Mouse (Mus musculus): ENCODE results near the gene Ssx2ip.

Ssx2ip gene

DNA sequence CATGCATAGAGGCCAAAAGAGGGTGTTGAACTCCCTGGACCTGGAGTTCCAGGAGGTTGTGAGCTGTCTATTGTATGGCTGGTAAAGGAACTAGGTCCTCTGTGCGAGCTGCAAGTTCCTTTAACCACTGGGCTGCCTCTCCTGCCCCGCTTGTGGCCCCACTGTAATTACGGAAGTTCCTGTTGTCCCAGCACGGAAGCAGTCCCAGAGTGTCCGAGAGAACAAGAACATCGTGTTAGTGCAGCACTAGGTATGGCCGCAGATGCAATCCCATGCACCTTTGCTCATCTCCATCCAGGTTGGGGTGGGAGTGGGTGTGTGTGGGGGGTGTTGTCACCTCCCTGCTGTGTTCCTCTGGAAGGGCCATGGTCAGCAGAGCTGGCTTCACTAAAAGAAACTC lies 40.4 kb downstream of the Ssx2ip start:
- no peaks in the 10 kb centered on the region for H3K27me3 ChIP-seq (ENCODE audit: insufficient read depth, low read length)
- peaks cover 2% of the 10 kb centered on the region for H3K4me1 ChIP-seq (replicated peaks; ENCODE audit: low read depth, low read length)
- no peak for TF ChIP-seq CTCF (conservative IDR thresholded peaks at IDR 0.05; ENCODE audit: low read length)
- no peak for TF ChIP-seq NANOG (IDR thresholded peaks at IDR 0.05; ENCODE audit: borderline replicate concordance, low read length)
- H3K36me3 ChIP-seq (ENCODE audit: insufficient read depth, low read length), result peaks cover 18% of the 10 kb centered on the region
- H3K4me3 ChIP-seq (replicated peaks; ENCODE audit: low read length), result no peak overlapping the region
- H3K9me3 ChIP-seq (ENCODE audit: low read length), result no peaks in the 10 kb centered on the region

DNA sequence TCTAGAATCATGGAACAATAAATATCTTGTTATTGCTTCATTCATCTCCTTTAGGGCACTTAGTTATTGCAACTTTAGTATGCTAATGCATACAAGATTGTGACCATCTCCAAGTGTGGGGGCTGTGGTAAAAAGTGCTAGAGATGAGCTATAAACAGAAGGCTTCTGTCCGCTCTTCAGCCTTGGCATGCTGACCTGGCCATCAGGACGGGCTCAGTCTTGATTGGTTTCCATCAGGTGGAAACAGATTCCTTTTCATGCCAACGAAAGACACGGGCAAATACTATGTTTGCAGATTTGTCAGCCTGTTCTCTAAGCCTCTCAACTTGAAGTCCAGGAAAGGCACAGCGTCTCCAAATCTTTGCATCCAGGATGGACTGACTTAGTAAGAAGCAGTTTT lies 42.7 kb downstream of the Ssx2ip start:
- no peak overlapping the region for H3K4me3 ChIP-seq (replicated peaks; ENCODE audit: low read length)
- TF ChIP-seq POU5F1 (IDR thresholded peaks at IDR 0.05; ENCODE audit: borderline replicate concordance, low read length) (no peak), CTCF (conservative IDR thresholded peaks at IDR 0.05; ENCODE audit: low read length) (no peak), NANOG (IDR thresholded peaks at IDR 0.05; ENCODE audit: borderline replicate concordance, low read length) (no peak)
- peaks cover 6% of the 10 kb centered on the region; the same call in 1 of the 2 replicates for H3K36me3 ChIP-seq (ENCODE audit: insufficient read depth, low read length)
- no peaks in the 10 kb centered on the region for H3K27me3 ChIP-seq (ENCODE audit: insufficient read depth, low read length)
- H3K4me1 ChIP-seq (replicated peaks; ENCODE audit: low read depth, low read length), result peaks cover 20% of the 10 kb centered on the region
- no peaks in the 10 kb centered on the region for H3K9me3 ChIP-seq (ENCODE audit: low read length)

DNA sequence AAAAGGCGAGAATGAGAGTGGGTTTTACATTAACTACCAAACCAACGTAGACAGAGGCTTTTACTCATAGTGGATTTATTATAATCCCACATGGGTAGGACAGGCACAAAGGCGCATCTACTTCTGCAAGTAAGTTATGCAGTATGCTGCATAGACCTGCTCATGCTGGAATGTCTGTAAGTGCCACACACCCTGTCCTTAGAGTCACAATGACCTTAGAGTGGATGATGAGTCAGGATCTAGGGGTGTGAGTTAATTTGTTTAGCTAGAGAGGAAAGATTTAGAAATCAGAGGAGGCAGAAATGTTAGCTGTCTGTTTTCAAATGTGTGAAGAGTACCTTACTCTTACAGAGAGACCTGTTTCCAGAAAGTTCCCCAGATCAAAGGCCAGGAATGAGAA lies 43.2 kb downstream of the Ssx2ip start:
- Histone ChIP-seq H3K4me3 (replicated peaks; ENCODE audit: low read length) (no peak overlapping the region), H3K36me3 (ENCODE audit: insufficient read depth, low read length) (peaks cover 6% of the 10 kb centered on the region; the same call in 1 of the 2 replicates), H3K4me1 (replicated peaks; ENCODE audit: low read depth, low read length) (peaks cover 21% of the 10 kb centered on the region), H3K9me3 (ENCODE audit: low read length) (no peaks in the 10 kb centered on the region), H3K27me3 (ENCODE audit: insufficient read depth, low read length) (no peaks in the 10 kb centered on the region)
- TF ChIP-seq CTCF (conservative IDR thresholded peaks at IDR 0.05; ENCODE audit: low read length) (no peak), NANOG (IDR thresholded peaks at IDR 0.05; ENCODE audit: borderline replicate concordance, low read length) (no peak), POU5F1 (IDR thresholded peaks at IDR 0.05; ENCODE audit: borderline replicate concordance, low read length) (no peak)

DNA sequence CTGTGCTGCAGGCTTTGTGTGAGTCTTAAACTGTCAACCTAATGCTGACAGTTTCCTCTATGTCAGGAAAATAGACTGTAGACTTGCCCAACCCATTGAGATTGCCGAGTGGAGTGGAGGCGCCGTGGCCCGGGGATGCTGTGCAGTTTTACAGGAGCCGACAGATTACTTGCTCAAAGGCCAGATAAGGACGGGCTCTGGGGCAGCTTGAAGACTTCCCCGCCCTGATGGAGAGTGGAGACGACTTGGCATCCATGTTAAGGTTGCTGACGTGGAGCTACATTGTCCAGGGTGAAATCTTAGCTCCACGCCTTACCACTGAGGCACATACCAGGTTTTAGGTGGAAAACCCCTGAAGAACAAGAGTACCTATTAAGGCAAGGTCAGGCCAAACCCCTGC lies 43.9 kb downstream of the Ssx2ip start:
- H3K9me3 ChIP-seq (ENCODE audit: low read length), result no peaks in the 10 kb centered on the region
- peaks cover 4% of the 10 kb centered on the region; the same call in 1 of the 2 replicates for H3K36me3 ChIP-seq (ENCODE audit: insufficient read depth, low read length)
- peaks cover 21% of the 10 kb centered on the region for H3K4me1 ChIP-seq (replicated peaks; ENCODE audit: low read depth, low read length)
- no peaks in the 10 kb centered on the region for H3K27me3 ChIP-seq (ENCODE audit: insufficient read depth, low read length)
- TF ChIP-seq CTCF (conservative IDR thresholded peaks at IDR 0.05; ENCODE audit: low read length) (no peak), POU5F1 (IDR thresholded peaks at IDR 0.05; ENCODE audit: borderline replicate concordance, low read length) (no peak), NANOG (IDR thresholded peaks at IDR 0.05; ENCODE audit: borderline replicate concordance, low read length) (no peak)
- no peak overlapping the region for H3K4me3 ChIP-seq (replicated peaks; ENCODE audit: low read length)

DNA sequence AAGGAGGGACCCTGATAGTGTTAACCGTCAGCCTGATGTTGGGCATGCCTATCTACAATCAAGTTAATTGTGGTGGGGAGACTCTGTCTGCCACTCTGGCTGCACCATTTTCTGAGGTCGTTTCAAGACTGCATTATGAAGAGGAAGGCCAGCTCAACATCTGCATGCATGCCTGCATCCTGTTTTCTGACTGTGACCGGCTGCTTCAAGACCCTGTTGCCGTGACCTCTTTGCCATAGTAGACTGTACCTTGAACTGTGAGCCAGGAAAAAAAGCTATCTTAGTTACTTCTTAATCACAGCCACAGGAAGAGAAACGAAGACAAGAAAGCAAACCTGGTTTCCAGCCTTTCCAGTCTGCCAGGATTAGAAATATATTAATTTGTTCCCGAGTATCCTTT lies 44.5 kb downstream of the Ssx2ip start:
- H3K9me3 ChIP-seq (ENCODE audit: low read length), result no peaks in the 10 kb centered on the region
- no peak overlapping the region for H3K4me3 ChIP-seq (replicated peaks; ENCODE audit: low read length)
- peaks cover 21% of the 10 kb centered on the region for H3K4me1 ChIP-seq (replicated peaks; ENCODE audit: low read depth, low read length)
- no peaks in the 10 kb centered on the region for H3K27me3 ChIP-seq (ENCODE audit: insufficient read depth, low read length)
- H3K36me3 ChIP-seq (ENCODE audit: insufficient read depth, low read length), result no peaks in the 10 kb centered on the region
- no peak for TF ChIP-seq NANOG (IDR thresholded peaks at IDR 0.05; ENCODE audit: borderline replicate concordance, low read length)
- no peak for TF ChIP-seq POU5F1 (IDR thresholded peaks at IDR 0.05; ENCODE audit: borderline replicate concordance, low read length)
- no peak for TF ChIP-seq CTCF (conservative IDR thresholded peaks at IDR 0.05; ENCODE audit: low read length)

DNA sequence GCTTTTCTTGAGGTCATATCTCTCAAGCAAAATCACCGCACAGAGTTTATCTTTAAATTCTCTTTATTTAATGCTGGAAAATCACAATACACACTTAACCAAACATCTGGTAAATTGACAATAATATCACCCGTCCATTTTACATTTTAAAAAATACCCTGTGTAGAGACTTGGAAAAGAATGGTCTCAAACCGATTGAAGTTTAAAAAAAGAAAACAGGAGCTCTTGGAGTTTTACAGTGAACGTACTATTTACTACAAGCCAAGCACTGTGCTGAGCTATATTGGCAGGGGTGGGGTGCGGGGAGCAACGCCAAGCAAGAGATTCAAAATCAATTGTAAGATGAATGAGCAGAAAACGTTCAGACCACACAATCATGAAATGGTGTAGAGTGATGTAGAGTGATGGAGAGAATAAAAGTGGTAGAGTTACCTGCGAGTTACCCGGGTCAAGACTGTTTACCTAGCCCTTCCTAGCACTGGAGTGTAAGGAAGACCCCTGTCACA lies 45.4 kb downstream of the Ssx2ip start, which contains the start of gene Ctbs:
Ctbs (plus strand) TSS at position 51 of the 506 bp plus-strand sequence.
- Histone ChIP-seq H3K4me3 (replicated peaks; ENCODE audit: low read length) (peak within 1 kb of the TSS; percentile 84), H3K36me3 (ENCODE audit: insufficient read depth, low read length) (0 out of 2 replicates have a peak, but pooled peaks cover 8% of the 10 kb centered on the region), H3K4me1 (replicated peaks; ENCODE audit: low read depth, low read length) (peaks cover 21% of the 10 kb centered on the region), H3K27me3 (ENCODE audit: insufficient read depth, low read length) (no peaks in the 10 kb centered on the region), H3K9me3 (ENCODE audit: low read length) (no peaks in the 10 kb centered on the region)
- no peak for TF ChIP-seq POU5F1 (IDR thresholded peaks at IDR 0.05; ENCODE audit: borderline replicate concordance, low read length)
- TF ChIP-seq NANOG (IDR thresholded peaks at IDR 0.05; ENCODE audit: borderline replicate concordance, low read length), result no peak
- no peak for TF ChIP-seq CTCF (conservative IDR thresholded peaks at IDR 0.05; ENCODE audit: low read length)

DNA sequence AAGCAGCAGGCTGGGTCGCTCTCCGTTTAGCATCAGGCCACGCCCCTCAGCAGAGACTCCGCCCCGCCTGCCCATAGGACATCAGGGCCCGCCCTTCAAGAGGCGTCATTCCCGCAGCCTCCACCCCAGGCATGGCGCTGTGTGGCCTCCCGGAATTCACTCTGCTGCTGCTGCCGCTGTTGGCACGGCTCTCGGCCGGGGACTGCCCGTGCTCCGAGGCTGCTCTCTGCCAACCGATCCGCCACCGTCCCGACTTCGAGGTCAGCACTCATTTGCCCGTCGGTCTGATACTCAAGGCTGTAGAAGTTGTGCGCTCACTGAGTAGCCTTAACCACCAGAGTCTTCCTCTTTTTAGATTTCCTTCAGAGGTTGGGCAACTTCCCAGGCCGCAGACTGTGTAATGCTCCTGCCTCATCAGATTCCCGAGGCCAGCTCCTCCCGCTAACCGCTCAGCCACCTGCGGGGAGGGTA lies 46.0 kb downstream of the Ssx2ip start:
- Histone ChIP-seq H3K36me3 (ENCODE audit: insufficient read depth, low read length) (peaks cover 13% of the 10 kb centered on the region), H3K27me3 (ENCODE audit: insufficient read depth, low read length) (no peaks in the 10 kb centered on the region), H3K4me1 (replicated peaks; ENCODE audit: low read depth, low read length) (peaks cover 21% of the 10 kb centered on the region), H3K9me3 (ENCODE audit: low read length) (no peaks in the 10 kb centered on the region), H3K4me3 (replicated peaks; ENCODE audit: low read length) (peak overlapping the region; percentile 84)
- TF ChIP-seq CTCF (conservative IDR thresholded peaks at IDR 0.05; ENCODE audit: low read length), result no peak

DNA sequence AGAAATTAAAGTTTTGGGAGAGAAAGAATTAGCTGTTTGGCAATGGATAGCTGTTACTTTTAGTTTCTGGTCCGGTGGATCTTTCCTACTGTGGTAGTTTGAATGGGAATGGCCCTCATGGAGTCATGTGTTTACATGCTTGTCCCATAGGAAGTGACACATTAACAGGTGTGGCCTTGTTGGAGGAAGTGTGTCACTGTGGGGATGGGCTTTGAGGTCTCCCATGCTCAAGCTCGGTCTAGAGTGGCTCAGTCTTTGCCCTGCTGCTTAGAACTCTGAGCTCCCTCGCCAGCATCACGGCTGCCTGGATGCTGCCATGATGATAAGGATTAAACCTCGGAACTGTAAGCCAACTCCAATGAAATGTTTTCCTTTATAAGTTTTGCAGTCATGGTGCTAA lies 46.9 kb downstream of the Ssx2ip start:
- peaks cover 20% of the 10 kb centered on the region for H3K36me3 ChIP-seq (ENCODE audit: insufficient read depth, low read length)
- no peaks in the 10 kb centered on the region for H3K9me3 ChIP-seq (ENCODE audit: low read length)
- peaks cover 21% of the 10 kb centered on the region for H3K4me1 ChIP-seq (replicated peaks; ENCODE audit: low read depth, low read length)
- H3K27me3 ChIP-seq (ENCODE audit: insufficient read depth, low read length), result no peaks in the 10 kb centered on the region
- TF ChIP-seq NANOG (IDR thresholded peaks at IDR 0.05; ENCODE audit: borderline replicate concordance, low read length) (no peak), CTCF (conservative IDR thresholded peaks at IDR 0.05; ENCODE audit: low read length) (no peak), POU5F1 (IDR thresholded peaks at IDR 0.05; ENCODE audit: borderline replicate concordance, low read length) (no peak)
- H3K4me3 ChIP-seq (replicated peaks; ENCODE audit: low read length), result peak overlapping the region; percentile 84

DNA sequence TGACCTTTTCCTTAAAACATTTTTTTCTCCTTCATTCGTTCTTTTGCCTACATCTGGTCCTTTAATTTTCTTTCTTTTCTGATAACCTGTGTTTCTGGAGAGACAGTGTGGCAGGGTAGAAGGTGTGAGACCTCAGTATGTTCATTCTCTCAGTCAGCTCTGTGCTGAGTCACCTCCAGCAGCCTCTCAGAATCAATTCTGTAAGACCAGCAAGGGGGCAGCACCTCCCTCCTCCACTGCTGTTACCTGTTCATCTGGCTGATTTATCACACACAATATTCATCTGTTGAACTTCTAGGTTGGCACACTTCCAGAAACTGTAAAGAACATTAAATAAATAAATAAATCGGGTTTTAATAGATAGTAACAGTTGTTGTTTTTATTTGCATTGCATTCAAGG lies 58.5 kb downstream of the Ssx2ip start:
- Histone ChIP-seq H3K4me1 (replicated peaks; ENCODE audit: low read depth, low read length) (peaks cover 5% of the 10 kb centered on the region; the same call in 1 of the 2 replicates), H3K9me3 (ENCODE audit: low read length) (no peaks in the 10 kb centered on the region), H3K4me3 (replicated peaks; ENCODE audit: low read length) (no peak overlapping the region), H3K36me3 (ENCODE audit: insufficient read depth, low read length) (0 out of 2 replicates have a peak, but pooled peaks cover 4% of the 10 kb centered on the region), H3K27me3 (ENCODE audit: insufficient read depth, low read length) (no peaks in the 10 kb centered on the region)
- TF ChIP-seq POU5F1 (IDR thresholded peaks at IDR 0.05; ENCODE audit: borderline replicate concordance, low read length), result no peak
- TF ChIP-seq NANOG (IDR thresholded peaks at IDR 0.05; ENCODE audit: borderline replicate concordance, low read length), result no peak
- no peak; the same call in 1 of the 2 replicates for TF ChIP-seq CTCF (conservative IDR thresholded peaks at IDR 0.05; ENCODE audit: low read length)
